Mouse (Mus musculus): ENCODE measurements around the gene Gm17409.

- TF ChIP-seq CTCF (conservative IDR thresholded peaks at IDR 0.05 in 1 of 2, IDR thresholded peaks at IDR 0.05 in 1 of 2; ENCODE audit: low read depth in 2 of 2, low read length in 2 of 2) (no peak), MAX (IDR thresholded peaks at IDR 0.05; ENCODE audit: low read length) (no peak), TCF12 (IDR thresholded peaks at IDR 0.05; ENCODE audit: low read depth, low read length) (no peak), ZNF384 (IDR thresholded peaks at IDR 0.05; ENCODE audit: low read depth, low read length) (no peak), BHLHE40 (IDR thresholded peaks at IDR 0.05; ENCODE audit: low read depth, low read length) (no peak), JUND (conservative IDR thresholded peaks at IDR 0.05; ENCODE audit: low read depth, low read length) (no peak), IRF4 (IDR thresholded peaks at IDR 0.05; ENCODE audit: low read depth, low read length) (no peak), ZMIZ1 (IDR thresholded peaks at IDR 0.05; ENCODE audit: low read depth, low read length) (no peak), POLR2A (IDR thresholded peaks at IDR 0.05; ENCODE audit: low read depth, low read length) (no peak)
Measured at GRCm38 (mm10) chr2:58481450-58482100, 11.7 kb downstream of the Gm17409 start.

Measured in CH12.LX (cell line).